Mouse (Mus musculus) liver, embryonic 11.5 days (tissue): Measurements from ENCODE around the gene 1520401A03Rik. TPM values are rescaled to one million over a fixed set of nuclear protein-coding genes. Genes with fewer than 3 reads are reported as not detected.

Experiments used
- ATAC-seq: fragments of 200-750 bp; cut with Nextera tagmentation; replicated peaks from 2 replicates; pipeline ENCODE4 v1.8.0; 2017; ENCODE audit warnings: moderate number of reproducible peaks, mild to moderate bottlenecking, moderate TSS enrichment, moderate library complexity; ENCODE audit not compliant: low FRiP score
- DNase-seq: peaks from one replicate; pipeline ENCODE4 v3.0.0-alpha.2; 2017; ENCODE audit warnings: low spot score
- H3K27ac ChIP-seq: fragments of 300-500 bp; sonication (generic); 2 replicates; pipeline ENCODE4 v1.5.1; 2014; ENCODE audit warnings: mild to moderate bottlenecking, low read depth, low read length, control low read depth
- H3K27me3 ChIP-seq: fragments of 300-500 bp; sonication (generic); replicated peaks from 2 replicates; pipeline ENCODE4 v1.6.1; 2014; ENCODE audit warnings: low read length, mixed read lengths; ENCODE audit not compliant: control insufficient read depth, insufficient read depth
- H3K36me3 ChIP-seq: fragments of 300-500 bp; sonication (generic); 2 replicates; pipeline ENCODE4 v1.6.1; 2014; ENCODE audit warnings: mild to moderate bottlenecking, low read length, moderate library complexity, mixed read lengths; ENCODE audit not compliant: control insufficient read depth, insufficient read depth
- H3K4me1 ChIP-seq: fragments of 300-500 bp; sonication (generic); replicated peaks from 2 replicates; pipeline ENCODE4 v1.6.1; 2014; ENCODE audit warnings: low read length, mixed read lengths; ENCODE audit not compliant: control insufficient read depth, insufficient read depth
- H3K4me2 ChIP-seq: fragments of 300-500 bp; sonication (generic); 2 replicates; pipeline ENCODE4 v1.6.1; 2014; ENCODE audit warnings: mild to moderate bottlenecking, control low read depth, moderate library complexity
- H3K4me3 ChIP-seq: fragments of 300-500 bp; sonication (generic); 2 replicates; pipeline ENCODE4 v1.5.1; 2014; ENCODE audit warnings: low read depth, low read length, control low read depth
- H3K9ac ChIP-seq: fragments of 300-500 bp; sonication (generic); 2 replicates; pipeline ENCODE4 v1.6.1; 2014; ENCODE audit warnings: low read depth, low read length, control low read depth
- H3K9me3 ChIP-seq: fragments of 300-500 bp; sonication (generic); 2 replicates; pipeline ENCODE4 v1.6.1; 2016; ENCODE audit warnings: low read length, inconsistent platforms, mixed read lengths; ENCODE audit not compliant: control insufficient read depth
- WGBS: fragments of 180-500 bp; shearing (Covaris S2); extraction: QIAGEN DNeasy Blood & Tissue Kit; methylation state at CpG from one replicate; pipeline ENCODE4 v1.1.7; 2014; 5-methylcytosine and 5-hydroxymethylcytosine counted together
- polyA plus RNA-seq: library from polyadenylated mRNA; unstranded; fragments of >200 nt; fragmentation: Nextera tagmentation; extraction: Ambion mirVana; gene quantifications from 2 replicates; pipeline ENCODE4 v1.2.1, GENCODE M21; 2014

The 1520401A03Rik gene
- polyA plus RNA-seq, 1 experiment from 2014 or later: 0.11 TPM

GRCm38 (mm10) chr17:23746311-23746710 is 23.7 kb upstream of the 1520401A03Rik start:
- Histone ChIP-seq H3K36me3 (no peaks in the 10 kb centered on the region), H3K27me3 (peaks cover 65% of the 10 kb centered on the region), H3K4me2 (peak overlapping the region; percentile 50), H3K9ac (no peak overlapping the region), H3K27ac (no peak overlapping the region), H3K9me3 (no peaks in the 10 kb centered on the region), H3K4me1 (peaks cover 20% of the 10 kb centered on the region), H3K4me3 (peak overlapping the region; percentile 26; the same call in 1 of the 2 replicates)
- DNase-seq: no peak
- WGBS: 4% methylated on average over 12 of the region's 12 CpGs
- no peak for ATAC-seq

- H3K4me2 ChIP-seq: peak within 1 kb of the TSS; percentile 50
- no peaks in the 10 kb centered on the region for H3K36me3 ChIP-seq
- H3K4me3 ChIP-seq: peak within 1 kb of the TSS; percentile 26
- no peak for ATAC-seq
- no peak for DNase-seq
- 2% methylated on average over 41 of the region's 45 CpGs for WGBS
- no peak within 1 kb of the TSS for H3K27ac ChIP-seq
- H3K27me3 ChIP-seq: peaks cover 72% of the 10 kb centered on the region
- no peaks in the 10 kb centered on the region for H3K9me3 ChIP-seq
- H3K9ac ChIP-seq: no peak within 1 kb of the TSS
- H3K4me1 ChIP-seq: peaks cover 24% of the 10 kb centered on the region
Measured at GRCm38 (mm10) chr17:23745301-23746251, 23.0 kb upstream of the 1520401A03Rik start, which contains the start of gene Kremen2. TSS of gene Kremen2 (minus strand) at chr17:23745833.

- no peak overlapping the region for H3K27ac ChIP-seq
- H3K9me3 ChIP-seq: no peaks in the 10 kb centered on the region
- DNase-seq (no peak), ATAC-seq (no peak)
- no peak overlapping the region for H3K9ac ChIP-seq
- WGBS: 6% methylated on average over 13 of the region's 14 CpGs
- peaks cover 28% of the 10 kb centered on the region for H3K4me1 ChIP-seq
- H3K27me3 ChIP-seq: peaks cover 78% of the 10 kb centered on the region
- H3K4me3 ChIP-seq: 0 out of 2 replicates have a peak overlapping the region, but pooled peaks have one; percentile 17
- H3K4me2 ChIP-seq: no peak overlapping the region; the same call in 1 of the 2 replicates
- H3K36me3 ChIP-seq: no peaks in the 10 kb centered on the region
Measured at GRCm38 (mm10) chr17:23744651-23745050, 22.1 kb upstream of the 1520401A03Rik start.

- Histone ChIP-seq H3K9ac (no peak overlapping the region), H3K4me1 (peaks cover 28% of the 10 kb centered on the region), H3K36me3 (no peaks in the 10 kb centered on the region), H3K4me3 (no peak overlapping the region), H3K4me2 (no peak overlapping the region), H3K27ac (no peak overlapping the region), H3K27me3 (peaks cover 84% of the 10 kb centered on the region), H3K9me3 (no peaks in the 10 kb centered on the region)
- DNase-seq: no peak
- WGBS: 25% methylated on average over 8 of the region's 8 CpGs
- ATAC-seq: no peak
Measured at GRCm38 (mm10) chr17:23744076-23744475, 21.5 kb upstream of the 1520401A03Rik start.

GRCm38 (mm10) chr17:23742941-23743340 is 20.4 kb upstream of the 1520401A03Rik start:
- H3K27me3 ChIP-seq: peaks cover 89% of the 10 kb centered on the region
- H3K9me3 ChIP-seq: no peaks in the 10 kb centered on the region
- no peak for ATAC-seq
- H3K36me3 ChIP-seq: no peaks in the 10 kb centered on the region
- H3K27ac ChIP-seq: no peak overlapping the region
- 57% methylated on average over 12 of the region's 12 CpGs for WGBS
- H3K4me2 ChIP-seq: no peak overlapping the region
- DNase-seq: no peak
- H3K4me1 ChIP-seq: peaks cover 32% of the 10 kb centered on the region
- H3K9ac ChIP-seq: no peak overlapping the region
- H3K4me3 ChIP-seq: peak overlapping the region; percentile 14; the same call in 1 of the 2 replicates

GRCm38 (mm10) chr17:23742210-23742793 is 19.7 kb upstream of the 1520401A03Rik start:
- H3K27me3 ChIP-seq: peaks cover 89% of the 10 kb centered on the region
- H3K36me3 ChIP-seq: no peaks in the 10 kb centered on the region
- H3K4me3 ChIP-seq: peak overlapping the region; percentile 14
- peak overlapping the region; percentile 45 for H3K4me2 ChIP-seq
- DNase-seq (no peak), ATAC-seq (no peak)
- H3K27ac ChIP-seq: no peak overlapping the region
- H3K9ac ChIP-seq: no peak overlapping the region
- 9% methylated on average over 44 of the region's 44 CpGs for WGBS
- H3K9me3 ChIP-seq: no peaks in the 10 kb centered on the region
- H3K4me1 ChIP-seq: peaks cover 32% of the 10 kb centered on the region

- ATAC-seq (no peak), DNase-seq (no peak)
- Histone ChIP-seq H3K27me3 (peaks cover 84% of the 10 kb centered on the region), H3K9ac (no peak overlapping the region), H3K4me3 (peak overlapping the region; percentile 14; the same call in 1 of the 2 replicates), H3K9me3 (no peaks in the 10 kb centered on the region), H3K4me2 (peak overlapping the region; percentile 45), H3K27ac (no peak overlapping the region), H3K4me1 (peaks cover 32% of the 10 kb centered on the region), H3K36me3 (no peaks in the 10 kb centered on the region)
- 45% methylated on average over 38 of the region's 38 CpGs for WGBS
Measured at GRCm38 (mm10) chr17:23741359-23742209, 19.0 kb upstream of the 1520401A03Rik start.

GRCm38 (mm10) chr17:23740598-23741021 is 18.0 kb upstream of the 1520401A03Rik start, which contains the start of gene Paqr4:
TSS of gene Paqr4 (minus strand) at chr17:23740867.
- Histone ChIP-seq H3K9ac (peak within 1 kb of the TSS; percentile 70), H3K36me3 (peaks cover 3% of the 10 kb centered on the region; the same call in 1 of the 2 replicates), H3K9me3 (no peaks in the 10 kb centered on the region), H3K27ac (no peak within 1 kb of the TSS; the same call in 1 of the 2 replicates), H3K27me3 (peaks cover 74% of the 10 kb centered on the region), H3K4me3 (peak within 1 kb of the TSS; percentile 70), H3K4me1 (peaks cover 24% of the 10 kb centered on the region), H3K4me2 (peak within 1 kb of the TSS; percentile 100)
- DNase-seq: no peak
- ATAC-seq: peak; percentile 80
- WGBS: 5% methylated on average over 13 of the region's 13 CpGs
